Mouse (Mus musculus) heart, postnatal 0 days (tissue): ENCODE data around the gene Rasal1.

ENCODE experiments used
- CTCF ChIP-seq: IDR thresholded peaks from 2 replicates; pipeline ENCODE4 v1.5.1; 2016; ENCODE audit warnings: antibody characterized with exemption, control low read depth, low read depth
- EP300 ChIP-seq: IDR thresholded peaks from 2 replicates; pipeline ENCODE4 v1.6.1; 2016; ENCODE audit warnings: antibody characterized with exemption, low read depth

- TF ChIP-seq CTCF (no peak), EP300 (no peak)
These were observed 38.3 kb downstream of the Rasal1 start for GRCm38 (mm10) chr5:120686749-120687483.
